Mouse (Mus musculus) lung, embryonic 16.5 days (tissue): ENCODE data around the gene Thap7. TPM values are rescaled to one million over a fixed set of nuclear protein-coding genes. Genes with fewer than 3 reads are reported as not detected.
"Not testable (repeated sequence)": the region's sequence is repeated elsewhere in the genome, so short reads cannot be mapped to it uniquely, and the experiment has no call there.

Experiments
- ATAC-seq: fragments of 200-750 bp; cut with Nextera tagmentation; 2 replicates; pipeline ENCODE4 v1.8.0; 2017; ENCODE audit warnings: low read depth, mild to moderate bottlenecking, moderate library complexity
- H3K27ac ChIP-seq: fragments of 300-500 bp; sonication (generic); 2 replicates; pipeline ENCODE4 v1.5.1; 2014; ENCODE audit warnings: mild to moderate bottlenecking, control low read depth, low read length
- H3K27me3 ChIP-seq: fragments of 300-500 bp; sonication (generic); 2 replicates; pipeline ENCODE4 v1.6.1; 2014; ENCODE audit warnings: low read depth, low read length, mixed read lengths; ENCODE audit not compliant: control insufficient read depth, insufficient read depth
- H3K36me3 ChIP-seq: fragments of 300-500 bp; sonication (generic); 2 replicates; pipeline ENCODE4 v1.6.1; 2014; ENCODE audit warnings: low read length; ENCODE audit not compliant: control insufficient read depth, insufficient read depth
- H3K4me1 ChIP-seq: fragments of 300-500 bp; sonication (generic); replicated peaks from 2 replicates; pipeline ENCODE4 v1.6.1; 2014; ENCODE audit warnings: low read length, mixed read lengths; ENCODE audit not compliant: control insufficient read depth, insufficient read depth
- H3K4me2 ChIP-seq: fragments of 300-500 bp; sonication (generic); 2 replicates; pipeline ENCODE4 v1.6.1; 2014; ENCODE audit warnings: low read depth, low read length, control low read depth
- H3K4me3 ChIP-seq: fragments of 300-500 bp; sonication (generic); 2 replicates; pipeline ENCODE4 v1.5.1; 2014; ENCODE audit warnings: mild to moderate bottlenecking, low read length, control low read depth
- H3K9ac ChIP-seq: fragments of 300-500 bp; sonication (generic); 2 replicates; pipeline ENCODE4 v1.6.1; 2014; ENCODE audit warnings: low read length, control low read depth
- H3K9me3 ChIP-seq: fragments of 300-500 bp; sonication (generic); 2 replicates; pipeline ENCODE4 v1.6.1; 2016; ENCODE audit warnings: low read length; ENCODE audit not compliant: control insufficient read depth
- WGBS: fragments of 180-500 bp; shearing (Covaris S2); extraction: QIAGEN DNeasy Blood & Tissue Kit; methylation state at CpG from one replicate; pipeline ENCODE4 v1.1.7; 2014; 5-methylcytosine and 5-hydroxymethylcytosine counted together
- polyA plus RNA-seq: library from polyadenylated mRNA; unstranded; fragments of >200 nt; fragmentation: Nextera tagmentation; extraction: Ambion mirVana; gene quantifications from 2 replicates; pipeline ENCODE4 v1.2.1, GENCODE M21; 2015

Gene Thap7
- polyA plus RNA-seq, 1 experiment from 2014 or later: 53.0 TPM

DNA sequence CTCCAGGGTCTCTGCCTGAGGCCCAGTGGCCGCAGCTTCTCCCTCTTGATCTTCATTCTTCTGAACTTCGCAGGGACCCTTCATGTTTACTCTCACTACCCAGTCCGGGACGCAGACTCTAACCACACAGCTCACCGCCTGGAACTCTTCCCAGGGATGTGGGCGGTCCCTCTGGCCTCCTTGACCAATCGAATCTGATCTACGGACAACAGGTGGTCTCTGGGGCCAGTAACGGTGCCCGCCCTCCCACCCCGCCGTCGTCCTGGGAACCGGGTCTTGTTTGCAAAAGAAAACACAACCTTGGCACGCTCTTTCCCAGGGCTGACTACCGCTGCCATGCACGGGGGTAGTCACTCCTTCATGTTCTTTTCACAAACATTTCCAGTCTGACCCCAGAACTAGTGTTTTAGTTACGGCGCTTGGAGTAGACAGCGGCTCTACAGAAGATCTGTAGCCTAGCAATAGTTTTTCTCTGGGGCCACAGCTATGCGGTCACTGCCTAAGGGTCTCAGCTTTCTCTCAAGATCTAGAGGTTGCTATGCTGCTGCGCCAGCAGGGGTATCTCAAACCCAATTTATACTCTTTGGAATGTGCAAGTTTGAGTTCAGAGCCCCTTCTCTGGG is 30.3 kb upstream of the Thap7 start, which contains the start of gene Lrrc74b:
Lrrc74b (minus strand) TSS at position 120 of the 623 bp plus-strand sequence.
- WGBS: under 1% methylated on average over 22 of the region's 22 CpGs
- peaks cover 31% of the 10 kb centered on the region for H3K4me1 ChIP-seq
- ATAC-seq: peak; percentile 90
- H3K27ac ChIP-seq: peak within 1 kb of the TSS; percentile 74
- peak within 1 kb of the TSS; percentile 37 for H3K4me3 ChIP-seq
- H3K27me3 ChIP-seq: no peaks in the 10 kb centered on the region
- H3K4me2 ChIP-seq: peak within 1 kb of the TSS; percentile 61
- H3K36me3 ChIP-seq: no peaks in the 10 kb centered on the region
- no peaks in the 10 kb centered on the region for H3K9me3 ChIP-seq
- peak within 1 kb of the TSS; percentile 23 for H3K9ac ChIP-seq

DNA sequence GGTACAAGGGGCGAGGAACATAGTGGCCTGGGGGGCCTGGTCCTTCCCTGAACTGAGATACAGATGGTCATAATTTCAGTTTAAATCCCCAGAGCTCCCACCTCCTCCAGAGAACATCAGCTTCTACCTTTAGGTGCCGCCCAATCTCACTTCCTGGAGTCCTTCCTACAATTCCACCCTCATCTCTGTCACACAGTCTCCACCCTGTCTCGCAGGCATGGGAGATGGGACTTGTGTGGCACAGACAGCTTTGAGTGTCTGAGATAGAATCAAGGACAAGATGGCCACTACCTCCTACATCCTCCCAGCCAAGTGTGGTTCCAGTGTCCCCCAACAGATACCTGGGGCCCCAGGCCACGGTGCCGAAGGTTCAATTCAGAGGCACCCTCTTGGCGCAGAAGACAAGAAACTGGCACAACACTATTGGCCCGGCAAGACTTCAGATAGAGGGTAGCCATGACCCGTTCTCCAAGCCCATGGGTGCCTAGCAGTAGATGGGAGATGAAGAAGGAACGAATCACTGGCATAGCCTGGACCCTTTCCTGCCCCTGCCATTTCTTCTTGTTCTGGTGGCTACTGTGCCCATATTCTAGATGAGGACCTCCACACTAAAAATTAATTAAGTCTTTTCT is 28.6 kb upstream of the Thap7 start:
- Histone ChIP-seq H3K9me3 (no peaks in the 10 kb centered on the region), H3K4me2 (peak overlapping the region; percentile 41), H3K36me3 (no peaks in the 10 kb centered on the region), H3K9ac (peak overlapping the region; percentile 40; the same call in 1 of the 2 replicates), H3K27ac (peak overlapping the region; percentile 52), H3K4me3 (no peak overlapping the region), H3K27me3 (no peaks in the 10 kb centered on the region), H3K4me1 (peaks cover 35% of the 10 kb centered on the region)
- no peak for ATAC-seq
- WGBS: 63% methylated on average over 9 of the region's 9 CpGs

DNA sequence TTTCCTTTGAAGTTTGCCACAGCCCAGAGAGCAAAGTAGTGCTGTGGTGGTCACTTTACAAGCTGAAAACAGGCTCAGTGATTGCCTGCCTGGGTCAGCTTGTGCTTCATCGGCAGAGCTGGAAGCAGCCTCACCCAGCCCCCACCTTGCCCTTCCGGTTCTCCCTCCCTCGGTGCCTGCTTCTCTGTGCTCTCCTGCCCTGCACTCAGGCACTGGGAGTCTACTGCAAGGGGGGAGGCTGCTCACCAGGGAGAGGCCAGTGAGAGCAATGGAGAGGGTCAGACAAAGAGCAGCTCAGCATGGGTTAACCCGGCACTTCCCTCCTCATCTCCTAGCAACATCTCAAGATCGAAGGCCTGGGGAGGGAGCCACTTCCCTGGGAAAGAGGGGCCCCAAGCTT is 27.9 kb upstream of the Thap7 start:
- H3K4me1 ChIP-seq: peaks cover 41% of the 10 kb centered on the region
- 0 out of 2 replicates have a peak overlapping the region, but pooled peaks have one; percentile 0 for H3K4me3 ChIP-seq
- WGBS: 2% methylated on average over 5 of the region's 5 CpGs
- H3K27ac ChIP-seq: peak overlapping the region; percentile 52
- H3K27me3 ChIP-seq: no peaks in the 10 kb centered on the region
- no peaks in the 10 kb centered on the region for H3K36me3 ChIP-seq
- peak overlapping the region; percentile 40 for H3K9ac ChIP-seq
- peak overlapping the region; percentile 41 for H3K4me2 ChIP-seq
- ATAC-seq: peak; percentile 32; the same call in 1 of the 2 replicates
- H3K9me3 ChIP-seq: no peaks in the 10 kb centered on the region

DNA sequence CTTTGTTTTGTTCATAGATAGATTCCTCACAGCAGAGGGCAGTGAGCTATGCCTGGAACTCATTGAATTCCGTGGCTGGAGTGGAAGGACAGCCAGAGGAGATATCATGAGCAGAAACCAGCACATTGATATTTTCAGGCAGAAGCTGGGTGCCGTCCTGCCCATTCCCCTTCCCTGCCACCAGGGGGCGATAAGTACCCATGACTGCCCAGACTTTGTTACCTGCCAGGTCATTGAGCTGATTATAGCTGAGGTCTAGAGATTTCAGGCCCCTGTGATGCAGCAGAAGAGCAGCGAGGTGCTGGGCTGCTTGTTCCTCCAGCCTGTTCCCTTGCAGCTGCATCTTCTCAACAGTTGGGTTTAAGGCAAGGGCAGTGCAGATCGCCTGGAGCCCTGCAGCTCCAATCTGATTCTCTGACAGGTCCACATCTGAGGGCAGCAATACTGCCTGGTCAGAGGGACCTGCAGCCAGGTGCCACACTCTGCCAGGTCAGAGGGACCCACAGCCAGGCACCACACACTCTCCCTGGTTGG is 27.1 kb upstream of the Thap7 start:
- peak overlapping the region; percentile 41; the same call in 1 of the 2 replicates for H3K4me2 ChIP-seq

DNA sequence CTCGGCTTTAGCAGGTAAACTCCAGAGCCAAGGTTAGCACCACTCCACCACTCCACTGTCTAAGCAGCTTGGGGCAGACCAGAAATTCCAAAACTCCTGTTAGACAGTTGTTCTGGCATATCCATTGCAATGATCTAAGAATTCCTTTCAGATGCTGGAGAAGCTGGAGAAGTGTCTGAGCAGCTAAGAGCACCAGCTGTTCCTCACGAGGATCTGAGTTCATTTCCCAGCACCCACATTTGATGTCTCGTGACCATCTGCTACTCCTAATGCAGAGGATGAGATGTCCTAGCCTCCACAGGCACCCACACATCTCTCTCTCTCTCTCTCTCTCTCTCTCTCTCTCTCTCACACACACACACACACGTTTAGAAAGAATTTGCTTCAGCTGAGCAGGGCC is 26.0 kb upstream of the Thap7 start:
- Histone ChIP-seq H3K4me1 (peaks cover 39% of the 10 kb centered on the region), H3K4me3 (no peak overlapping the region), H3K27ac (no peak overlapping the region), H3K9ac (no peak overlapping the region), H3K4me2 (no peak overlapping the region), H3K9me3 (no peaks in the 10 kb centered on the region), H3K36me3 (no peaks in the 10 kb centered on the region), H3K27me3 (no peaks in the 10 kb centered on the region)
- ATAC-seq: no peak
- WGBS: 43% methylated on average over 4 of the region's 4 CpGs

More for the DNA sequence above, 27.1 kb upstream of the Thap7 start:
- H3K36me3 ChIP-seq: no peaks in the 10 kb centered on the region
- H3K4me3 ChIP-seq: no peak overlapping the region
- no peak overlapping the region; the same call in 1 of the 2 replicates for H3K9ac ChIP-seq
- H3K27me3 ChIP-seq: no peaks in the 10 kb centered on the region
- H3K4me1 ChIP-seq: peaks cover 43% of the 10 kb centered on the region
- 2% methylated on average over 5 of the region's 5 CpGs for WGBS
- H3K27ac ChIP-seq: peak overlapping the region; percentile 52
- no peak for ATAC-seq
- H3K9me3 ChIP-seq: no peaks in the 10 kb centered on the region

DNA sequence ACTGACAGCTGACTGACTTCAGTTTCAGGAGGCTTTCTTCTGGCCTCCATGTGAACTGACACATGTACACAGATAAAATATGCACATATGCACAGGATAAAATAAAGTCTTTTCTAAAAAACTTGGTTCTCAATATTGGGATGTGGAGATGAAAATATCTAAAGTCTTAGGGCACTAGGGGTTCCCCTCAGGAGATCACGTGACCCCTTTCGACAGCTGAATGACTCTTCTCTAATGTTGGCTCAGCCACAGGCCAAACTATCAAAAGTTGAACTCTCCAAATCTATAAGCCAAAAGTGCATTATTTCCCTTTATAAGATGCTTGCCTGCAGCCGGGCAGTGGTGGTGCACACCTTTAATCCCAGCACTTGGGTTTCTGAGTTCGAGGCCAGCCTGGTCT is 25.2 kb upstream of the Thap7 start:
- Histone ChIP-seq H3K9ac (no peak overlapping the region), H3K4me2 (no peak overlapping the region), H3K27ac (no peak overlapping the region), H3K36me3 (no peaks in the 10 kb centered on the region), H3K4me3 (no peak overlapping the region), H3K27me3 (no peaks in the 10 kb centered on the region), H3K4me1 (peaks cover 31% of the 10 kb centered on the region), H3K9me3 (no peaks in the 10 kb centered on the region)
- WGBS: 79% methylated on average over 4 of the region's 4 CpGs
- no peak for ATAC-seq

DNA sequence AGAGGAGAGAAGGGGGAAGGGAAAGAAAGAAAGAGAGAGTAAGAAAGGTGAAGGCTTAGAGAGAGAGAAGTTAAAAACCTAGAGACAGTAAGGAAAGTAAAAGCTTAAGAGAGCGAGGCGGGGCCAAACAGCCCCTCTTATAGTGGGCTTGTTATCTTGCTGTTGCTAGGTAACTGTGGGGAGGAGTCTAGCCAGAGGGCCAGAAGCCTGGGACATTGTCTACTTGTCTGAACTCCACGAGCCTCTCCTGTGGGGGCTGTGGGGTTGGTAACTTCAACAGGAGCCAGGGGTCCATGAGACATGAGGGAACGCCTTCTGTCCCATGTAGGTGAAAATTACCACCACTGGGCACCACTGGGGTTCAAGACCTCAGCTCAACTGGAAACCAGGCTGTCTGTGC is 23.8 kb upstream of the Thap7 start:
- not testable (repeated sequence) for H3K4me3 ChIP-seq, H3K36me3 ChIP-seq, H3K9me3 ChIP-seq, H3K9ac ChIP-seq, H3K27me3 ChIP-seq
- Histone ChIP-seq H3K27ac (peak overlapping the region; percentile 59), H3K4me2 (peak overlapping the region; percentile 51), H3K4me1 (peaks cover 24% of the 10 kb centered on the region)
- 23% methylated on average over 4 of the region's 4 CpGs for WGBS
- ATAC-seq: peak; percentile 37; the same call in 1 of the 2 replicates

DNA sequence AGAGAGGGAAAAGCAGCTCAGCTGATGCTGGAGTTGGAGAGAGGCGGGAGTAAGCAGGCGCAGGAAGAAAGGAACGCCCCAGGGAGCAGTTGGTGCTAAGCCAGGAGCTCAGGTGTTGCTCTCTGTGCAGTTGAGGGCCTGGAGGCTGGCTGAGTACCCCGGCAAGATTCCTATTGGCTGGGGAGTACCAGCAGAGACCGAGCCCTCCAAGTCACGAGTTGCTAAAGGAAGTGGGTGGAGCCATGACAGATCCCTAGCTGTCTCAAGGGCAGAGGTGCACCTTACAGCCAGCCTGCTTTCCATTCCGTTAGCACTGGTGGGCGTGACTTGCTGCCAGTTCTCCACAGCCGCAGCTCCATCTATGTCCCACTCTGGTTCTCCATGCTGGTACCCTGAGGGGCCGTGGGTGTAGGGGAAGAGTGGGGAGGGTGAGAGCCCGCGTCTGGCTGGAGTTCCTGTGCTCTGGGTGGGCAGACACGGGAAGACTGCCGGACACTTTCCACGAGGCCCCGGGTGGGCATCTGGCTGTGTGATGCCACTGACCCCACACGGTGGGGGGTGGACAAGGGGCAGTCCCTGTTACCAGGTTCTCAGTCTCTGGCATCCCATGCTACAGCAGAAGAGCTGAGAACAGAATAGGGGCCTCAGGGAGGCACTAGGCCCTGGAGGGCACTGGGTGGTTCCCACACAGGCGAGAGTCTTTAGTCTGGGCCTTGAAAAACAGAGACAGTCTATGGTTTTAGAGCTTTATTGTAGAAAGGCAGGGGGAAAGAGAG is 23.2 kb upstream of the Thap7 start:
- ATAC-seq: peak; percentile 96
- Histone ChIP-seq H3K9me3 (no peaks in the 10 kb centered on the region), H3K4me2 (peak overlapping the region; percentile 51), H3K4me3 (peak overlapping the region; percentile 18), H3K36me3 (no peaks in the 10 kb centered on the region), H3K4me1 (peaks cover 22% of the 10 kb centered on the region), H3K27ac (peak overlapping the region; percentile 59; the same call in 1 of the 2 replicates), H3K9ac (no peak overlapping the region), H3K27me3 (no peaks in the 10 kb centered on the region)
- WGBS: 7% methylated on average over 18 of the region's 18 CpGs

DNA sequence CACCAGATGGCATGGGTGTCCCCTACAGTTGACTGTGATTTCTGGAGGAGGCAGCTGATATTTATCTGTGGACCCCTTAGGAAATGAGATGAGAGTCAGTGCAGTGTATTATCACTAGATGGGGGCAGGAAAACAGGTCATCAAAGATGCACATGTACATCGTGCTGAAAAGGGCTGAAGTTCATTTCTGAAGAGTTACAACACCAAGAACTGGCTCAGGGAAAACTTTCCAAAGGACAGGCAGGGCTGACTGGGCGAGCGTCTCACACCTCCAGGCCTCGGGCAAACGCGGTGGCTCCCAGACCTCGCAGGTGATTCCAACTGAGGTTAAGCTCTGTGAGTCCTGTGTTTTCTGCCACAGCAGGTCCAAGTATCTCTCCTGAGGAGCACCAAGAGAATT is 21.9 kb upstream of the Thap7 start:
- Histone ChIP-seq H3K4me2 (no peak overlapping the region), H3K27ac (no peak overlapping the region), H3K4me3 (no peak overlapping the region), H3K9me3 (no peaks in the 10 kb centered on the region), H3K9ac (no peak overlapping the region), H3K27me3 (no peaks in the 10 kb centered on the region), H3K36me3 (no peaks in the 10 kb centered on the region), H3K4me1 (peaks cover 12% of the 10 kb centered on the region)
- 68% methylated on average over 7 of the region's 7 CpGs for WGBS
- no peak for ATAC-seq
